Mouse (Mus musculus): ENCODE data around the gene Zc3h14.

GRCm38 (mm10) chr12:98726078-98726477 is 20.7 kb upstream of the Zc3h14 start:
- TF ChIP-seq EP300 (optimal IDR thresholded peaks at IDR 0.05) = no peak
- TF ChIP-seq CTCF (IDR thresholded peaks at IDR 0.05; ENCODE audit: low read depth) = no peak
